ENCODE assay signal across 25 mouse cellular contexts in the genomic region with DNA sequence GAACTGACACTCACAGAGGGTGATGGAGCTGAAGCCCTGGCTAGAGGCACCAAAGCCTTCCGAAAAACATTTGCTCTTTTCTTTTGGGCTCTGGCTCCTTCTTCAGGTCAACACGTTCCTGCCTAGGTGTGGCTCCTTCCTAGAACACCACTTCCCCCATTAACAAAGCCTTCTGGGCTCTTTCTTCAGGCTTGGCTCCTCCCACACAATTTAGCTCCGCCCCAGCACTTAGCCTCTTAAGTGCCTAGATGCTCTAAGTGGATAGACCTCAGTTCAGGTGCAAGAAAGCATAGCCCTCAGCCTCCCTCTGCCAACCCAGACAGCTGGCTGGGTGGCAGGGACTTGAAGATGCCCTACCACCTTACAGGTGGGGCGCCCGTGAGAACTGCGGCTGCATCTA. TPM values are rescaled to one million over a fixed set of nuclear protein-coding genes. Genes with fewer than 3 reads are reported as not detected.
A peak's percentile ranks its signal among the peaks of the same experiment; 100 is the strongest.
DNase-seq lines count a peak whose midpoint lies in the region; TF ChIP-seq lines count a peak whose summit lies in the region.
"Had no signal": no experiment of that assay in that cellular context is flagged by ENCODE, and none has a peak within 500 bp of the region (broad histone marks: within the 10 kb centered on the region; RNA-seq: fewer than 3 reads in every experiment).

No protein-coding gene starts in this region.

- 79% methylated on average over 6 of the region's 6 CpGs for WGBS in lung, adult 2 months

- peak overlapping the region; percentile 45 to 61 for H3K4me3 ChIP-seq in ES-E14 (ENCODE audit: insufficient read depth in 1 of 2, low read depth in 1 of 2, low read length in 2 of 2, poor library complexity in 1 of 2, severe bottlenecking in 1 of 2)
- H3K4me3 ChIP-seq in lung, adult 2 months (replicated peaks; ENCODE audit: extremely low read depth, low read depth, low read length), result no peak overlapping the region
- H3K4me3 ChIP-seq: embryonic facial prominence, embryonic 13.5 days; forebrain, embryonic 12.5 days; heart, adult 2 months; heart, embryonic 12.5 days; hindbrain, embryonic 15.5 days had no signal

- peak overlapping the region; percentile 55; the same call in 1 of the 2 replicates for H3K9ac ChIP-seq in ES-E14 (ENCODE audit: insufficient read depth, low read depth, low read length, poor library complexity, severe bottlenecking)
- H3K9ac ChIP-seq: embryonic facial prominence, embryonic 13.5 days; forebrain, embryonic 12.5 days; heart, embryonic 12.5 days; hindbrain, embryonic 15.5 days had no signal

- TF ChIP-seq CTCF in lung, adult 2 months (IDR thresholded peaks at IDR 0.05; ENCODE audit: insufficient read depth, low read length), result no peak

- peak overlapping the region; percentile 71 for H3K27ac ChIP-seq in ES-E14 (ENCODE audit: insufficient read depth, low read depth, low read length, poor library complexity, severe bottlenecking)
- H3K27ac ChIP-seq: embryonic facial prominence, embryonic 13.5 days; forebrain, embryonic 12.5 days; heart, adult 2 months; hindbrain, embryonic 15.5 days had no signal

- intact Hi-C loops in left cerebral cortex, postnatal 36 days (cut with DNase I), result no loop called here

- in situ Hi-C loops in ES-E14 (cut with MboI; ENCODE audit: low sequenced_read_pairs in 2 of 2, unreplicated experiment in 2 of 2), result no loop called here

- H3K9me3 ChIP-seq in ES-E14 (ENCODE audit: control insufficient read depth, insufficient read depth, low read depth, low read length), result no peaks in the 10 kb centered on the region
- H3K9me3 ChIP-seq: embryonic facial prominence, embryonic 13.5 days; forebrain, embryonic 12.5 days; hindbrain, embryonic 15.5 days had no signal

- peak; percentile 53 to 62 for DNase-seq in lung, adult 18-20 months
- DNase-seq in lung, postnatal 4 days, result no peak
- peak; percentile 89 for DNase-seq in ES-E14 (ENCODE audit: low read depth, low spot score)
- DNase-seq in lung, adult 2 months, result peak; percentile 44
- peak; percentile 46 for DNase-seq in lung, postnatal 25 days (ENCODE audit: low spot score)
- no peak for DNase-seq in left cerebral cortex, postnatal 36 days (ENCODE audit: low spot score in 2 of 2)
- no peak for DNase-seq in left cerebral cortex, adult 9 months (ENCODE audit: low spot score in 2 of 2)
- no peak for DNase-seq in testis, postnatal 10 days (ENCODE audit: low spot score)
- DNase-seq: adrenal gland, postnatal 14 days; cerebellum, adult 11-12 months; cerebellum, adult 9-10 months; cerebellum, postnatal 25 days; gastrocnemius, postnatal 14 days; heart, adult 2 months had no signal

- TF ChIP-seq POLR2A in lung, adult 2 months (IDR thresholded peaks at IDR 0.05; ENCODE audit: borderline replicate concordance, extremely low read depth, low read depth, low read length), result no peak

- H3K36me3 ChIP-seq in ES-E14 (ENCODE audit: control insufficient read depth, insufficient read depth, low read length, poor library complexity, severe bottlenecking), result peaks cover 12% of the 10 kb centered on the region

- H3K4me1 ChIP-seq in ES-E14 (ENCODE audit: control insufficient read depth in 2 of 2, insufficient read depth in 2 of 2, low read length in 2 of 2, poor library complexity in 1 of 2), result peaks cover 2 to 16% of the 10 kb centered on the region in 2 experiments; a peak in 2 of 4 replicates
- 0 out of 2 replicates have a peak, but pooled peaks cover 2% of the 10 kb centered on the region for H3K4me1 ChIP-seq in lung, adult 2 months (ENCODE audit: control insufficient read depth, insufficient read depth, low read length)

TF ChIP-seq in ES-E14, 5 proteins besides CTCF, POLR2A, EP300 and RAD21:
- TF ChIP-seq CHD2 (IDR thresholded peaks at IDR 0.05; ENCODE audit: low read depth, low read length) (no peak), ZC3H11A (IDR thresholded peaks at IDR 0.05; ENCODE audit: borderline replicate concordance, low read depth, low read length) (no peak), ZNF384 (IDR thresholded peaks at IDR 0.05; ENCODE audit: low read depth, low read length) (no peak), HCFC1 (IDR thresholded peaks at IDR 0.05; ENCODE audit: borderline replicate concordance, insufficient read depth, low read length) (no peak), MAFK (IDR thresholded peaks at IDR 0.05; ENCODE audit: insufficient read depth, low read depth, low read length) (no peak)

RNA-seq across cellular contexts. Expression of gene Mrps12, which starts 5.9 kb away (rescaled TPM):
- total RNA-seq in ES-E14 (2012; rRNA removed), result 102 and 105 TPM in 2 replicates
- 45.9 and 57.2 TPM in 2 replicates for polyA plus RNA-seq in lung, adult 2 months (2012; rRNA removed)
- total RNA-seq in left cerebral cortex, postnatal 36 days (2021), result 10 to 100 TPM; 66.5 to 70.2 TPM

RNA-seq across cellular contexts. Expression of gene Sars2, which starts 6.1 kb away (rescaled TPM):
- total RNA-seq in ES-E14 (2012; rRNA removed), result 25.2 and 27.9 TPM in 2 replicates
- polyA plus RNA-seq in lung, adult 2 months (2012; rRNA removed), result 13.6 and 15.8 TPM in 2 replicates
- total RNA-seq in left cerebral cortex, postnatal 36 days (2021), result 10 to 100 TPM; 14.9 to 15.1 TPM

RNA-seq across cellular contexts. Expression of gene Fbxo17, which starts 19.1 kb away (rescaled TPM):
- total RNA-seq in ES-E14 (2012; rRNA removed), result 5.9 and 6.6 TPM in 2 replicates
- 6.1 and 7.0 TPM in 2 replicates for polyA plus RNA-seq in lung, adult 2 months (2012; rRNA removed)
- 1 to 10 TPM; 2.0 TPM for total RNA-seq in left cerebral cortex, postnatal 36 days (2021)

RNA-seq across cellular contexts. Expression of gene Ccer2, which starts 20.3 kb away (rescaled TPM):
- total RNA-seq in ES-E14 (2012; rRNA removed), result not detected in 2 replicates
- not detected in 2 replicates for polyA plus RNA-seq in lung, adult 2 months (2012; rRNA removed)
- 1 to 10 TPM; 1.3 to 2.6 TPM for total RNA-seq in left cerebral cortex, postnatal 36 days (2021)
- total RNA-seq: adrenal gland, postnatal 14 days; gastrocnemius, adult 18-20 months; gastrocnemius, postnatal 14 days; heart, adult 2 months; heart, postnatal 25 days had no signal
- polyA plus RNA-seq: C2C12; forebrain, embryonic 12.5 days; forebrain, embryonic 16.5 days; gonadal fat pad, adult 2 months; heart, adult 2 months; heart, embryonic 12.5 days; heart, embryonic 16.5 days; Patski had no signal

RNA-seq across cellular contexts. Expression of gene Sirt2, which starts 30.8 kb away (rescaled TPM):
- 11.7 and 14.8 TPM in 2 replicates for total RNA-seq in ES-E14 (2012; rRNA removed)
- 84.9 and 102 TPM in 2 replicates for polyA plus RNA-seq in lung, adult 2 months (2012; rRNA removed)
- total RNA-seq in left cerebral cortex, postnatal 36 days (2021), result 100 to 1,000 TPM; 142 to 169 TPM

Comparison
In these comparisons a context has a peak if more than half of its experiments do, and no peak if none do; other contexts are left out.
1. DNase-seq: peak in lung, adult 18-20 months (2 of 2), ES-E14 (single experiment), lung, adult 2 months (single experiment) and lung, postnatal 25 days (single experiment); none in lung, postnatal 4 days (0 of 2), left cerebral cortex, postnatal 36 days (0 of 2), left cerebral cortex, adult 9 months (0 of 2) and testis, postnatal 10 days (single experiment).